ENCODE assay signal across 29 mouse cellular contexts in the genomic region with DNA sequence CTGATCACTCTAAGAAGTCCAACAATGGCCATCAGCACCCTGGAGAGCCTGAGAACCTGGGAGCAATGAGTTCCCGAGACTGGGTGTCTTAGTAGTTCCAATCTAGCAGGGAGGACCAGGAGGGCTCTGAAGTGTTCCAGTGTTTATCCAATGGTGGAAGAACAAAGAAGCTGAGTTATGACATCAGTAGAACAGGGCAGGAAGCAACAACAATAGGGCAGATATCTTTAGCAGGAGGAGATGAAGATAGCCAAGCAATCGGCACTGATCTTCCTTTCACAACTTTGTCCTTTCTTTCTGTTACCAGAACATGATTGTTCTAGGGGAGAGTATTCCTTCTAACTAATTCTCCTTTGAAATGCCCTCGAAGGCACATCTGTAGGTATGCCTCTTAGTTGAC.
"Had no signal": no experiment of that assay in that cellular context is flagged by ENCODE, and none has a peak within 500 bp of the region (broad histone marks: within the 10 kb centered on the region; RNA-seq: fewer than 3 reads in every experiment).

No protein-coding gene starts in this region.

- H3K9ac ChIP-seq: limb, embryonic 12.5 days; limb, embryonic 13.5 days; limb, embryonic 15.5 days; liver, embryonic 12.5 days; liver, embryonic 13.5 days; liver, embryonic 14.5 days; liver, embryonic 15.5 days; liver, postnatal 0 days; lung, embryonic 14.5 days; lung, embryonic 15.5 days; midbrain, embryonic 12.5 days; midbrain, embryonic 13.5 days; midbrain, embryonic 15.5 days; neural tube, embryonic 12.5 days had no signal

- DNase-seq: layer of hippocampus, postnatal 36 days; left cerebral cortex, postnatal 4 days; liver; liver, embryonic 13.5 days; liver, postnatal 0 days; lung, adult 18-20 months; lung, embryonic 14.5 days; lung, postnatal 36 days; midbrain, embryonic 14.5 days had no signal

- H3K27me3 ChIP-seq: limb, embryonic 12.5 days; limb, embryonic 13.5 days; limb, embryonic 15.5 days; liver, embryonic 12.5 days; liver, embryonic 13.5 days; liver, embryonic 15.5 days; lung, embryonic 15.5 days; megakaryocyte, embryonic 14.5 days; midbrain, embryonic 12.5 days; midbrain, embryonic 13.5 days; midbrain, embryonic 15.5 days; neural tube, embryonic 12.5 days had no signal

- H3K36me3 ChIP-seq: limb, embryonic 10.5 days; limb, embryonic 12.5 days; limb, embryonic 13.5 days; limb, embryonic 15.5 days; liver, embryonic 12.5 days; liver, embryonic 13.5 days; liver, embryonic 15.5 days; lung, embryonic 15.5 days; midbrain, embryonic 10.5 days; midbrain, embryonic 12.5 days; midbrain, embryonic 13.5 days; midbrain, embryonic 15.5 days; neural tube, embryonic 12.5 days had no signal

- H3K27ac ChIP-seq: left cerebral cortex, adult 2 months; limb, embryonic 10.5 days; limb, embryonic 12.5 days; limb, embryonic 13.5 days; limb, embryonic 15.5 days; liver, embryonic 12.5 days; liver, embryonic 13.5 days; liver, embryonic 14.5 days; liver, embryonic 15.5 days; lung, embryonic 15.5 days; macrophage; midbrain, embryonic 10.5 days; midbrain, embryonic 12.5 days; midbrain, embryonic 13.5 days; midbrain, embryonic 15.5 days; neural tube, embryonic 12.5 days had no signal

- H3K4me2 ChIP-seq: limb, embryonic 12.5 days; limb, embryonic 13.5 days; limb, embryonic 15.5 days; liver, embryonic 11.5 days; liver, embryonic 12.5 days; liver, embryonic 13.5 days; liver, embryonic 15.5 days; lung, embryonic 14.5 days; lung, embryonic 15.5 days; midbrain, embryonic 11.5 days; midbrain, embryonic 12.5 days; midbrain, embryonic 13.5 days; midbrain, embryonic 15.5 days; neural tube, embryonic 12.5 days had no signal

- ATAC-seq: liver, embryonic 12.5 days; liver, postnatal 0 days; midbrain, embryonic 13.5 days; midbrain, embryonic 15.5 days; midbrain, embryonic 16.5 days had no signal

- H3K4me3 ChIP-seq: left cerebral cortex, adult 2 months; limb, embryonic 10.5 days; limb, embryonic 12.5 days; limb, embryonic 13.5 days; limb, embryonic 15.5 days; liver, embryonic 12.5 days; liver, embryonic 13.5 days; liver, embryonic 15.5 days; lung, embryonic 15.5 days; megakaryocyte, embryonic 14.5 days; midbrain, embryonic 10.5 days; midbrain, embryonic 12.5 days; midbrain, embryonic 13.5 days; midbrain, embryonic 15.5 days; myocyte; neural tube, embryonic 12.5 days had no signal

- H3K9me3 ChIP-seq: limb, embryonic 10.5 days; limb, embryonic 12.5 days; limb, embryonic 13.5 days; limb, embryonic 15.5 days; liver, embryonic 12.5 days; liver, embryonic 13.5 days; liver, embryonic 15.5 days; lung, embryonic 15.5 days; megakaryocyte, embryonic 14.5 days; midbrain, embryonic 10.5 days; midbrain, embryonic 12.5 days; midbrain, embryonic 13.5 days; midbrain, embryonic 15.5 days; neural tube, embryonic 12.5 days had no signal

- H3K4me1 ChIP-seq: limb, embryonic 10.5 days; limb, embryonic 12.5 days; limb, embryonic 13.5 days; limb, embryonic 15.5 days; liver, embryonic 13.5 days; liver, embryonic 15.5 days; lung, embryonic 15.5 days; megakaryocyte, embryonic 14.5 days; midbrain, embryonic 10.5 days; midbrain, embryonic 12.5 days; midbrain, embryonic 13.5 days; midbrain, embryonic 15.5 days; neural tube, embryonic 12.5 days had no signal
